Mouse (Mus musculus) ES-CJ7 (cell line): Measurements from ENCODE around the gene Cks1b.

Experiments
- DNase-seq: peaks from one replicate; pipeline ENCODE4 v3.0.0; 2011; ENCODE audit warnings: low read depth, low spot score

The Cks1b gene

DNA sequence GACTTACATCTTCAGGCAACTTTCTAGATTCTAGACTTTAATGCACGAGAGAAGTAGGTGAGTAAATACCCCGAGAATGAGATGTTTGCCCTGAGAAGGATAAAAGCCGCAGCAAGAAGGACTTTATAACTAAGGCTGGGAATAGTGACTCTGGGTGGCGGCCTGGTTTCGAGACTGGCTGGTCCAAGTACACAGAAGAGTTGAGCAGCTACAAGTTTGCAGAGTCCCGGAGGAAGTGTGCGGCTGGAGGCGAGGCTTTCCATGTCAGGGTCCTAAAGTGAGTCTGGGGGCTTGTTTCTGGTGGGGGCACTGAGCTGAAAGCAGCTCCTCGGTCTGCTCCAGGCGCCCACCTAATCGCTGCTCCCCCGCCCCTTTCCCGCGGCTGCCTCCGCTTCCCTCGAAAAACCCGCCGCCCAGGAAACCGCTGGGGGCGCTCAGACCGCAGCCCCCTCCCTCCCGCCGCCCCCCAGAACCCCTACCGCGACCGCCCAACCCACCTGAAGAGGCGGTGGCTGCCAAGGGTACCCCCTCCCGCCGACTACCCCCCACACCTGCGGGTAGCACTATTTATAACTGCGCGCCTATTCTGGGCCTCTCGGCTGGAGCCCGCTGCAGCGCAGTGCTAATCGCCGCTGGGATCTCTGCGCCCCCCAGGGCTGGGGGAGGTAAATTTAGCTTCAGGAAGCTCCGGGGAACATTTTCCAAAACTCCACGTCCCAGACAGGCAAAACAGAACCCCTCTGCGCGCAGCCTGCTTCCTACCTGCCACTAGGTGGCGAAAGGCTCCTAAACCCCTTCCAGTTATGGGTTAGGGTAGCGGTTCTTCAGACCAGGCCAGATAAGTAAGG, 22.2 kb downstream of the Cks1b start:
- peak; percentile 90 for DNase-seq

DNA sequence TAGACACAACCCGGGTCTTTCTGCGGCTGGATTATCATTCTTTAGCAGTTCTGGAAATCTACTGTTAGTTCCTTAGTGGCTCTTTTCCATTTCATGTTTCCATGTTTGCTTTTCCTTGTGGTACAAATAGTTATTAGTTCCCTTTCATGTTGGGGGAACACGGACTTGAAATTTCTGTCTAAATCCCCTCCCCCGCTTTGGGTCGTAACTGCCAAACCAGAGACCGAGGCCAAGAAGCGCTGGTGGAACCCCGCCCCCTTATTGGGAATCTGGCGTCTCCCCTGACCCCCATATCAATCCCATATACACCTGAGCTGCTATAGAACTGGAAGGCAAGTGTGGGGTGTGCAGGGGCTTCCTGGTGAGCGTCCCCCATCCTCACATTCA, 22.8 kb downstream of the Cks1b start:
- DNase-seq = no peak

GRCm38 (mm10) chr3:89394894-89395256, 23.3 kb downstream of the Cks1b start:
- DNase-seq = peak; percentile 93

GRCm38 (mm10) chr3:89394006-89394893, 23.9 kb downstream of the Cks1b start, which contains the start of gene Zbtb7b:
Gene Zbtb7b (minus strand): TSS chr3:89394776.
- DNase-seq = peak; percentile 78

- peak; percentile 97 for DNase-seq
Measured at GRCm38 (mm10) chr3:89393605-89394004, 24.6 kb downstream of the Cks1b start.

DNA sequence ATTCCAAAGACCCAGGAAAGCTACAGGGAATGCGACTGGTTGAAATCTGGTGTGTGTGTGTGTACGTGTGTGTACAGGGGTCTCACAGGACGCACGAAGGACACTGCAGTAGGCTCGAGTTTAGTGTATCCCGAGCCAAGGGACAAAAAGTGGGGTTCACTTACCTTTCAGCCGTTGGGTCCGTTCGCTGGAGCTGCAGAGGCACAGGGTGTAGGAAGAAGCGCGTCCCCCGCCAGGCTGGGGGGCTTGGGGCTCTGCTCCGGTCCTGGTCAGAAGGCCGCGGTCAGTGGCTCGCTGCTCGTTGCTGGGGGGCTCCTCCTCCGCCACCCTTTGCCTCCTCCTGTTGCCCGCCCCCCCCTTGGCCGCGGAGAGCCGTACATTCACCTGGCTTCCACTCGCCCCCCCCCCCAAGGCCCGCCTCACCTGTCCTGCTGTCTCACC, 25.3 kb downstream of the Cks1b start:
- DNase-seq = no peak

DNA sequence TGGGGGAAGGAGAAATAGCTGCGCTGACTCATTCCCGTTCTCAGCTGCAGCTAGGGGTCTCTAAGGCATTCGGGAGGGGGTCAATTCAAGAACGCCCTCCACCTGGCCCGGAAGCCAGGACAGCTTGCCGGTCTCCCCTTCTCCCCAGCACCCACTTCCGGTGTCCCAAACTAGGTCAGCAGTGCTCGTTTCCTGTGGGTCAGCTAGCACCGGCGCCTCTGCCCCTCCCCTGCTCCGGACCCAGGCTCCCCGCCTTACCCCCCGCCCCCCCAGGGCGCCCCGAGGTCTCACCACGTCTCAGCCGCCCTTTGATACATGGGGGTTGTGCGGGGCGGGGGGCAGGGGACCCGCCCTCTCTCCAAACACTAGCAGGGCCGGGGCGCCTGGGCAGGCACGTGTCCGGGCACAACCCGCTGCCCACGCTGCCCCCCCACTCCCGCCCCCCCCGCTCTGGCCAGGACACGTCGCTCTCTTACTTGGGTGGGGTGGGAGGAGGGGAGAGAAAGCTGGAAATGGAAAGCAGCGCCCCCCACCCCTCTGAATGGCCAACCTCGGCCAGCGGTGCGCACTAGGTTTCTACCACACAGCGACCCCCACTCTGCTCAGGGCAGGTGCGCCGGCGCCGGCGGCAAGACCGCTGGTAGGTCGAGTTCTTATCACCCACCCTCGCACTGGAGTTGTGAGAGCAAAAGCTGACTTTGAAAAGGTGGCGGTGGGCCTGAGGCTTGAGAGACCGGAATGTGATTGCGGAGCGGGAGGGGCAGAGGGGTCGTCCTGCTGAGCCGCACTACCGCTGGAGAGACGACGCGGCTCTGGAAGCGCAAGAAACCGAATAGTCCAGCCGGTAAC, 26.3 kb downstream of the Cks1b start:
- peak; percentile 67 for DNase-seq

DNA sequence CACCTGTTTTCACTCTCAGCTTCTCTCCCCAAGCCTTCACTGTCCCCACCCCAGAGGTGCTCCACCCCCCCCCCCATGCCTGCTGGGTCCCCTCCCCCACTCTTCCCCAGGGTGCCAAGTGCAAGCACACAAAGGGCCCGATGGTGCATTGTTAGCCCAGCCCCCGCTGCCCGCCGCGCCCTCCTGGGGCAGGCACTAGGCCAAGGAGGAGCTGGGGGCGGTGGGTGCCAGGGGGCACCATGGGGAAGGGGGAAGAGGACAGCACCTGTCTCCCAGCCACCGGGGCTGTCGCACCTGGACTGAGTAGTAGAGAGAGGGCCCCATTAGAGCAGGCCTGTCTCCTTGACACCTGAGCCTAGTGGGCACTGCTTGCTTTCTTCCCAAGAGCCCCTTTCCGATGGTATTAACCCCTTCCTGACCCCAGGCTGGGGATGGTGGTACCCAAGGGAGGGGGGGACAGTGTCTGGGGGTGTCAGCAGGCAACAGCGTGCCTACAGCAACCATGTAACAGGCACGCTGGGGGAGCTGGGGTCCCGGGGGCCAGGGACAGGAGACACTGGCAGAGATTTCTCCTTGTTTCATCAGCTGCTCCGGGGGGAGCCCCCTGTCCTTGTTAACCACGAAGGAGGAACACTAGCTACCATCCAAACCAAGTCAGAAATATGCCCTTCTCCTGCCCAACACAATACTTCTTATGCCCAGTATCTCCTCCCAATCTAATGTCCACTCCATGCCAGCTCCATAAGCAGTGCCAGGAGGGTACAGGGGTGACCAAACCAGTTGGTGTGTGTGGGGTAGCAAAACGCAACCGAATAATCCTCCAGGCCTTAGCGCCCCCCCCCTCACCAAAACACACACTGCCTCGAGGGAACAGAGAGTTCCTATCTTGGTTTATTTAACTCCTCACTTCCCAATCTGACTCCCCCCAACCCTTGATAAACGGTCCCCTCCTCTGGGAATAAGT, 27.2 kb downstream of the Cks1b start:
- DNase-seq = no peak

GRCm38 (mm10) chr3:89390111-89390515, 28.1 kb downstream of the Cks1b start:
- no peak for DNase-seq

DNA sequence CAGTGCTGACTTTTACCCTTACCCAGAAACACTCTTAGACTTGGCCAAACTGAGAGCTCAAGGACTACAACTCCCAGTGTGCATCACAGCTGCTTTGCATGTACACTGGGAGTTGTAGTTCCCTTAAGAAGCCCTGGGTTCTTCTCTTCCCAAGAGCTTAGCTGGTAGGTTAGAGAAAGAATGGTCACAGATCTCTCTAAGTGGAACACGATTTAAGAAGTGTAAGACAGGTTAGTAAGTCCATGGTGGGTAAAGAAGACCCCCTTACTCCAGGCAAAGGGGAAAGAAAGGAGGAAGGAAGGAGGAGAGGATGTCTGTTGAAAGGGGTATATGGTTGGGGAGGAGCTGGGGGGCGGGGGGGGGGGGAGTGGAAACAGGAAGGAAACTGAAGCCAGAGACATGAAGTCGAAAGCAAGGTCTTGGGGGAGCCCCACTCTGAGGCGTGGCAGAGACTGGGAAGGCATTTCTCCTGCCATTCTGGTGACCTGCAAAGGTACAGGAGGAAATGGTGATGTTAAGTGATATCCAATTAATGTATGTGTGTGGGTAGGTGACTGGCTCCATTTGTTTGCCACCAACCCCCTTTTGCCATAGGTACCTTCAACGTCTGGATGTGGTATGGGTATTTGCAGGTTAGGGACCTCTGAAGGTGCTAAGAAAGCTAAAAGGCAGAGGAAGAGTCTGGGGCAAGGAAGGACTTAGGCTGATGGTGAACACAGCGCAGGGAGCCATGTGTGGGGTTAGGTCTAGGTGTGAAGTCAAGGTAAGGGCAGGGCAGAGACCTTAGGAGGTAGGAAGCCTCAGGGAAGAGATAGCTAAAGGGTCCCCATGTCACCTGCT, 29.1 kb downstream of the Cks1b start:
- peak; percentile 79 for DNase-seq

GRCm38 (mm10) chr3:89388134-89388881, 29.9 kb downstream of the Cks1b start:
- DNase-seq = no peak

- DNase-seq = no peak
Measured at GRCm38 (mm10) chr3:89387632-89388031, 30.6 kb downstream of the Cks1b start.

DNA sequence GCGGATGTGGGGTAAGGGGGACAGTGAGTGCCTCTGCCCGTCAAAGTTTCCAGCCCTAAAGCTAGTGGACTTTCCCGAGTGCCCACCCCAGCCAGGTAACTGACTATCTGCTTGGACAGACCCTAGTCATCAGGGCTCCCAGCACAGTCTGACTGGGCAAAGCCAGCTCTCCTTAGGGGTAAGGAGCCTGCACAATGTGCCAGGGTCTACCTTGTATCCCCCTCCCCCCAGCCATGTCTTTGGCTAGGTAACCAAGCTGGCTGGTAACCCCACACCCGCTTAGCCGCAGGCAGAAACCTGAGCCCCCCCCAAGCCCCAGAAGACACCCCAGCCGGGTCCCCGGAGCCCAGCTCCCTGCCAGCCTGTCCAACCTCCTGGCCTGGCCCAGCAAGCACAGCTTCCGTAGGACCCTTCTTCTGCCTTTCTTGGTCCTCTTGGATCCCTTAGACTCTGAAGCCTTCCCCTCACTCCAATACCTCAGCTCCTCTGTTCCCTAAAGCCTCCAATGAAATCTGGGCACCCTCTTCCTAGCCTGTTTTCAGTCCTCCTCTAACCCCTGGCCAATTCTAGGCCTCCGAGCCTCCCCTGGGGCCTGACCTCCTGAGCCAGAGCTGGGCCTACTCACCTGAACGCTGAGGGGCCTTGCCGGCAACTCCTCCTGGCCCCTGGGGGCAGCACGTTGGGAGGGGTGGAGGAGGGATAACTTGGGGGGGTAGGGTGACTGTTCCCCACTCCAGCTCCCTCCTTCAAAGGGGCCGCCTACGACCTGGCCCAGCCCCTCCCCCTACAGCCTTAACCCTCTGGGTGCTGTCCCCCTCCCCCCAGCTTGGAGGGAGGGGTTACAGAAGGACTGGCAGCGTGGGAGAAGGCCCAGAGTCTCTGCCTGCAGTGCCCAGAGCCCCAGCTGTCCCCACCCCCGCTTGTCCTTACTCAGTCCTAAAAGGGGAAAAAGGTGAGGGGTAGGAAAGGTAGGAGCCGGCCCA, 31.5 kb downstream of the Cks1b start:
- no peak for DNase-seq

GRCm38 (mm10) chr3:89385451-89385850, 32.7 kb downstream of the Cks1b start:
- DNase-seq = no peak

- DNase-seq = no peak
Measured at GRCm38 (mm10) chr3:89384331-89385076, 33.7 kb downstream of the Cks1b start.

DNA sequence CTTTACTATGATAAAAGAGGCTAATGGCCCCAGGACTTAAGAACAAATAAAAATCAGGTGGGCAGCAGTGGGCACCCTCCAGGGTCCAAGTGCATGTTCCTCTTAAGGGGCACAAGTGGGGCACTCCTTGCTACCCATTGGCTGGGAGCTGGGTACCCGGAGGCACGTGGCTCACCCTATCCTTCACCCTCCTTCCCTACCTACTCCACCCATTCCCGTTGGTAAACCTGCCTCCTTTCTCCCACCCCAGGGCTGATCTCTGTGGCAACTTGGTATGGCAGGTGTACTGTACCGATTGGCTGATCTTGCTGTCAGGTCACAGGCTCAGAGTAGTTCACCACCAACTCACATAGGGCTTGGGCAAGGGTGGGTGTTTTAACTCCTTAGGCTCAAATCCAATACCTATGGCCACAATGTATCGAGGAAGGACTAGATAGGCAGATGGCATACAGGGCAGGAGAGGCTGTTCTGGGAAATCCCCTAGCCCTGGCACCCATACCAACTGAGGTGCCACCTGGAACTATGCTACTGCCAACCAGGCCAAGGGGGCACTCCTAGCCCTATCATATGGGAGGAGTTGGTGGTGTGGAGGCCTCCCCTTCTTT, 34.4 kb downstream of the Cks1b start:
- DNase-seq = no peak
